Mouse (Mus musculus): ENCODE data around the gene Snx5.

Snx5 gene

GRCm38 (mm10) chr2:144270507-144271420, at the start of gene Snx5, which contains the start of gene Mgme1:
Gene Snx5 (minus strand): TSS chr2:144270906.
Gene Mgme1 (plus strand): TSS chr2:144270663.
- DNase-seq (ENCODE audit: low read depth, low spot score): peak; percentile 98

DNA sequence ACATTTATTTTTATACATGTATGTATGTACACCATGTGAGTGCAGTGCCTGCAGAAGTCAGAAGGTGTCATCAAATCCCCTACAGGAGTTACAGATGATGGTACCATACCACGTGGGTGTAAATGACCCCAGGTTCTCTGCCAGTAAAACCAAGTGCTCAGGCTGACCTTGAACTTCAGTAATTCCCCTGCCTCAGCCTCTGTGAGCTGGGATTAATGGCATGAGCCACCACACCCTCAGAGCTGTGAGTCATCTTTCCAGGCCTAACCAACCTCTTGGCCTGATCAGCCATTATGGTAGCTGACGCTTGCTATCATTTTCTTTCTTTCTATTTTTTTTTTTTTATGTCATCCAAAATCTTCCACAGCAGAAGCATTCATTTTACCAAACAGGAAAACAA, 40.7 kb upstream of the Snx5 start:
- no peak for DNase-seq (ENCODE audit: low read depth, low spot score)

GRCm38 (mm10) chr2:144310273-144310672, 39.6 kb upstream of the Snx5 start:
- no peak for DNase-seq (ENCODE audit: low read depth, low spot score)

GRCm38 (mm10) chr2:144308561-144308960, 37.9 kb upstream of the Snx5 start:
- DNase-seq (ENCODE audit: low read depth, low spot score): peak; percentile 92

- no peak for DNase-seq (ENCODE audit: low read depth, low spot score)
Measured at GRCm38 (mm10) chr2:144305721-144306294, 35.1 kb upstream of the Snx5 start.

DNA sequence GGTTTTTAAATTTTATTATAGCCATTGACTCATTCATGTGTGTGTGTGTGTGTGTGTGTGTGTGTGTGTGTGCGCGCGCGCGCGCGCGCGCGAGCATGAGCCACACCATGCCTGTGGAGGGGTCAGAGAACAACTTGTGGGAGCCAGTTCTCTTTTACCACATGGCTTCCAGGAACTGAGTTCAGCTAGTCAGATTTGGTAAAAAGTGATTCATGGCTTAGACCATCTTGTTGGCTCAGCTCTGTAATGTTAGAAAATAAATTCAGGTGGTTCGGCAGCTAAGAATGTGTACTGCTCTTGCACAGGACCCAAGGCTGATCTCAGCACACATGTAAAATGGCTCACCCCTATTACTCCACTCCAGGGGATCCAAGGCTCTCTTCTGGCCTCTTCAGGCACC, 30.4 kb upstream of the Snx5 start:
- no peak for DNase-seq (ENCODE audit: low read depth, low spot score)

GRCm38 (mm10) chr2:144299749-144300669, 29.3 kb upstream of the Snx5 start:
- DNase-seq (ENCODE audit: low read depth, low spot score): peak; percentile 73

DNA sequence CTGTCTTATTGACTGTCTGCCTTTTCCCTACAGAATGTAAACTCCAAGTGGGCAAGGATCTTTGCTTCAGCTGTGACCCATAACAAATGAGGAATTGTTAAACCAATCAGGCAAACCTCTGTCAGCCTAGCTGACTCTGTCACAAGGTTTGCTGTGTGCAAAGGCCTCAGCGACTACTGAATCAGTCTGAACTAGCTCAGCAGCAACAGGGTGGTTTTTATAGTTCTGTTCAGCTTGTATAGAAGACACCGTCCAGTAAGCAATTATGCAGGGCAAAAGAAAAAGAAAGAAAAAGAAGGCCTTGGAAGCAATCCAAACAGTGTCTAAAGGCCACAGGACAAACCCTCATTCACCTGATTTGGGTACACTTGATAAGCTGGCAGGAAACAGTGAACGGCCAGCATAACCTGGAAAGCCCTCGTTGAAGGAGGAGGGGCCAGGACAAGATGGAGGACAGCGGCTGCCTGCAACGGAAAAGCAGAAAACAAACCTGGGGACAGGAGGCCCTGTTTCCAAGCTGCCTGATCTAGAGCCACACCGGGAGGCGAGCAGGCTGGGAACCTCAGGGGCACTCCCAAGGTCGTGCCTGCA, 24.5 kb upstream of the Snx5 start:
- no peak for DNase-seq (ENCODE audit: low read depth, low spot score)

DNA sequence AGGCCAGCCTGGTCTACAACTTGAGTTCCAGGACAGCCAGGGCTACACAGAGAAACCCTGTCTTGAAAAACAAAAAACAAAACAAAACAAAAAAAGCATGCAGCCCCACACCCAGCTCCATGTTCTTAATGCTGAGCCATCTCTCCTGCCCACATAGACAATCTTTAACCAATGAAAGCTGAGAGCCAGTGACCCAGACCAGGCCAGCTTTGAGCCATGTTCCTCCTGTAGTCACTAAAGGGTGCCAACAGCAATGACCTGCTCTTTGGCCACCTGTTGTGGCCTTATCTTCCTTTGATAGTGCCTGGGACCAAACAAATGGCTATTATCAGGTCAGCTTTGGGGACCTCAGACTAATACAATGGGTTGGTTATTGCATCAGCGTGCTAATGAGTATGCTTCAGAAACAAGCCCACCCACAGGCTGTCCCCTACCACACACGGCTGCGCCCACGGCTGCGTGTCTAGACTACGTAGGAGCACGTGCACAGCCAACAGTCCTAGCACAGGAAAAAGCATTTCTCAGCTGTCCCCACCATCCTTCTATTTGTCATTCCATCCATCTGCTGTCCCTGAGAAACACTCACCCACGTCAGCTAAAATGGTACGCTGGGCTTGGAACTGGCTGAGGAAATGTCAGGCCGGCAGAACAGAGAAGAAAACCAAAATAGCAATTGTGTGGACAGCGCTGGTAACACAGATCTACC, 21.0 kb upstream of the Snx5 start:
- DNase-seq (ENCODE audit: low read depth, low spot score): peak; percentile 89

DNA sequence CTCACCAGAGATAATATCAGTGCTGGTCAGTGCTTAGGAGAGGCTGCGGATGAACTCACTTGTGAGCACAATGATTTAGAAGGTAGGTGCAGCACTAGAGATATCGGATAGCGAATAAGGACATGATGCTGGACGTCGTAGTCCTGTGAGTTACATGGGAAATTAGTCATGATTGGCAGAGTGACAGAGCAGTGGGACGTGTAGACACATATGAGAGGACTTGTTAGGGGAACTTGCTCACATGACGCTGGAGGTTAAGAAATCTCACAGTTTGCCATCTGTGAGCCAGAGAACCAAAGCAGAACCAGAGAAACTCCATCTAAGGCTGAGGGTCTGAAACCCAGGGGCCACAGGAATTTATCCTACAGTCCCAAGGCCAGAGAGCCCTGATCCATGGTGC, 19.6 kb upstream of the Snx5 start:
- peak; percentile 43 for DNase-seq (ENCODE audit: low read depth, low spot score)

DNA sequence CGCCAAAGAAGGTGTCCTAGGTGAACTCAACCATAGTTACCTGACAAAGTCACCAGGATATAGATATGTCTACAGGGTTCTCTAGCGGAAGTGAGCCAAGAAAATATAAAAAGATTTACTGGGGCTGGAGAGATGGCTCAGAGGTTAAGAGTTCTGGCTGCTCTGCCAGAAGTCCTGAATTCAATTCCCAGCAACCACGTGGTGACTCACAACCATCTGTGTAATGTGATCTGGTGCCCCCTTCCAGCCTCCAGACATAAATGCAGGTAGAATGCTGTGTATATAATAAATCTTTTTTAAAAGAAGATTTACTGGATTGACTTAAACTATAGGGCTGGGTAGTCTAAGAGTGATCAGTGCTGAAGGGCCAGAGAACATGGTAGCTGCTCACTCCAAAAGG, 10.7 kb upstream of the Snx5 start:
- DNase-seq (ENCODE audit: low read depth, low spot score): no peak

GRCm38 (mm10) chr2:144280568-144280967, 9.9 kb upstream of the Snx5 start:
- no peak for DNase-seq (ENCODE audit: low read depth, low spot score)

- DNase-seq (ENCODE audit: low read depth, low spot score): no peak
Measured at GRCm38 (mm10) chr2:144279742-144280141, 9.0 kb upstream of the Snx5 start.

DNA sequence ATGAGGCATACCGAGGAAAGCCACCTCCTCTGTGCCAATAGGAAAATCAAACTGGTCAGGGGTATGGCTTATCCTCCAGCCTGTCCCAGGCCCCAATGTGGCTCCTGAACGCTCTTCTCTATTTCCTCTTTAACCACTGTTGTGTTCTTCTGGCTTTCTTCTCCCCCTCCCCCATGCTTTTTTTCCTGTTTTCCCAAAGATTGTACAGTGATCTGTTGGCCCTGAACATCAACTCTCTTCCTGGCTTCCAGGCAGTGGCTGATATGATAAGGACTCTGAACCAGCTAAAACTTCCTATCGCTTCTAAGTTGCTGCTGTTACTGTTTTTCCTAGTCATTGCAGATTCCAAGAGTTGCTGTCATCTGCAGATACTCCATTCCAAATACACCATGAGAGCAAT, 6.2 kb upstream of the Snx5 start:
- no peak for DNase-seq (ENCODE audit: low read depth, low spot score)

- DNase-seq (ENCODE audit: low read depth, low spot score): no peak
Measured at GRCm38 (mm10) chr2:144274741-144275140, 4.0 kb upstream of the Snx5 start.

- DNase-seq (ENCODE audit: low read depth, low spot score): no peak
Measured at GRCm38 (mm10) chr2:144272088-144272487, 1.4 kb upstream of the Snx5 start.

- no peak for DNase-seq (ENCODE audit: low read depth, low spot score)
Measured at GRCm38 (mm10) chr2:144269679-144270475, 829 bp downstream of the Snx5 start.

GRCm38 (mm10) chr2:144269306-144269650, 1.4 kb downstream of the Snx5 start:
- no peak for DNase-seq (ENCODE audit: low read depth, low spot score)

DNA sequence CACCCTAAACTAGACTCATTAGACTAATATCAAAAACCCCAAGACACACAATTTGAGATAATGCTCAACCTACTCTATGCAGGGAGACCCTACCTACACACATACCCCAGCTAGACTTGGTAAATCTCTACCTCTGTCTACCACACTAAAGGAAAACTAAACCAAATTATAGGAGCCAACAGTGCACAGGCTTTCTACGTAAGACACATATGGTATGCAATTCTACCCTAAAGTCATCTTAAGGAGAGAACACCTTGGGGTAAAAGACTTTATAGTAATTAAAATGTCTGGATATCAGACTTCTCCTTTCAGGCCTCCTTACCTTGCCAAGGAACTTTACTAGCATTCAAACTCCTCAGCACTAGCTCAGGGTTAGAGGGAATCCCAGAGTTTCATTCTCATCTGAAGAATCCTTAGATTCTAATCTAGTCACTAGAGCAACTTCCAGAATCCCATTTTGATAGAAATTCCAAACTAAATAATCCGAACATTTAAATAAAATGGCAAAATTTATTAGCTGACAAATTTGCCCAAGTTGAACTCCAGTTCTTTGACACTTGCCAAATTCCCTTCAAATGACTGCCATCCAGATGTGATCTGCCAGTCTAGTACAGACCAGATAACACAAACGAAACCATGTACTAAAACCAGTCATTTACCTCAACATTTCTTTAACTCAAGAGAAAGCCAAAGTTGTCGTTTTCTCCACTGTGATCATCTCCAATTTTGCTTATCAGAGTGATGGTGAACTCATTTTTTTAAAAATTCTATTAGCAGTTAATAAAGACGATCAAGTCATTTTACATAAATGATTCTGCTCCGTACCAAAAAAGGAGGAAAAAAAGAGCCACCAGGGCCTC, 2.0 kb downstream of the Snx5 start:
- DNase-seq (ENCODE audit: low read depth, low spot score): no peak

DNA sequence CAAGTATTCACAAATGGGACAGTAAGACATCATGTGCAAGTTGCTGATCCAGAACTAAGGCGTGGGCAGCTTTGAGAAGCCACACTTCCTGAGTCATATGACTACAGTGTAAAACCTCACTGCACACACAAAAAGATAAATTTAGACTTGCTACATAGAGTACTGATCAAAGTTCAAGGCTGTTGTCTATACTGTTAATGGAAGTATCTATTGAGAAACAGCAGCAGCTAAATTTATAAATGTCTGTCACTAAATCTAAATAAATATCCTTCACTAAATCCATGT, 3.0 kb downstream of the Snx5 start:
- peak; percentile 65 for DNase-seq (ENCODE audit: low read depth, low spot score)

Data from brain, adult 2 months (tissue).